Mouse (Mus musculus): Measurements from ENCODE around the gene Ctsa. TPM values are rescaled to one million over a fixed set of nuclear protein-coding genes. Genes with fewer than 3 reads are reported as not detected.

Ctsa gene
- polyA plus RNA-seq (2014; fragmentation: Illumina TruSeq; extraction: RNeasy Lipid Tissue Mini Kit (QIAGEN cat#74804); ENCODE audit: low read depth, low replicate concordance): 30.7 TPM

GRCm38 (mm10) chr2:164832748-164833301 lies at the start of gene Ctsa:
Ctsa (plus strand) TSS chr2:164832873.

GRCm38 (mm10) chr2:164785481-164786387 lies 46.9 kb upstream of the Ctsa start, which contains the start of gene Snx21:
Snx21 (plus strand) TSS chr2:164785823.

GRCm38 (mm10) chr2:164804533-164805331 lies 27.9 kb upstream of the Ctsa start, which contains the start of the genes Acot8 and Zswim3:
Acot8 (minus strand) TSS chr2:164804882.
Zswim3 (plus strand) TSS chr2:164805098.

GRCm38 (mm10) chr2:164822636-164823165 lies 10.0 kb upstream of the Ctsa start, which contains the start of gene Zswim1:
Zswim1 (plus strand) TSS chr2:164822686.

GRCm38 (mm10) chr2:164828437-164828836 lies 4.2 kb upstream of the Ctsa start, which contains the start of gene Spata25:
Spata25 (minus strand) TSS chr2:164828537.

GRCm38 (mm10) chr2:164833314-164833959 lies 764 bp downstream of the Ctsa start, which contains the start of gene Neurl2:
Neurl2 (minus strand) TSS chr2:164833456.

GRCm38 (mm10) chr2:164857101-164857821 lies 24.6 kb downstream of the Ctsa start, which contains the start of gene Pltp:
Pltp (minus strand) TSS chr2:164857711.

GRCm38 (mm10) chr2:164879228-164879567 lies 46.5 kb downstream of the Ctsa start, which contains the start of gene Pcif1:
Pcif1 (plus strand) TSS chr2:164879304.

Other genes with a start within 250 kb of the Ctsa start
- not detected for gene Wfdc6a, start 247.4 kb upstream of the Ctsa start, polyA plus RNA-seq (2014; fragmentation: Illumina TruSeq; extraction: RNeasy Lipid Tissue Mini Kit (QIAGEN cat#74804); ENCODE audit: low read depth, low replicate concordance)
- gene Eppin, start 239.3 kb upstream of the Ctsa start, polyA plus RNA-seq (2014; fragmentation: Illumina TruSeq; extraction: RNeasy Lipid Tissue Mini Kit (QIAGEN cat#74804); ENCODE audit: low read depth, low replicate concordance): not detected
- gene Wfdc6b, start 219.4 kb upstream of the Ctsa start, polyA plus RNA-seq (2014; fragmentation: Illumina TruSeq; extraction: RNeasy Lipid Tissue Mini Kit (QIAGEN cat#74804); ENCODE audit: low read depth, low replicate concordance): not detected
- not detected for gene Wfdc8, start 219.2 kb upstream of the Ctsa start, polyA plus RNA-seq (2014; fragmentation: Illumina TruSeq; extraction: RNeasy Lipid Tissue Mini Kit (QIAGEN cat#74804); ENCODE audit: low read depth, low replicate concordance)
- not detected for gene Wfdc16, start 194.1 kb upstream of the Ctsa start, polyA plus RNA-seq (2014; fragmentation: Illumina TruSeq; extraction: RNeasy Lipid Tissue Mini Kit (QIAGEN cat#74804); ENCODE audit: low read depth, low replicate concordance)
- gene Wfdc10, start 176.8 kb upstream of the Ctsa start, polyA plus RNA-seq (2014; fragmentation: Illumina TruSeq; extraction: RNeasy Lipid Tissue Mini Kit (QIAGEN cat#74804); ENCODE audit: low read depth, low replicate concordance): not detected
- gene Wfdc9, start 176.3 kb upstream of the Ctsa start, polyA plus RNA-seq (2014; fragmentation: Illumina TruSeq; extraction: RNeasy Lipid Tissue Mini Kit (QIAGEN cat#74804); ENCODE audit: low read depth, low replicate concordance): not detected
- not detected for gene Wfdc11, start 158.8 kb upstream of the Ctsa start, polyA plus RNA-seq (2014; fragmentation: Illumina TruSeq; extraction: RNeasy Lipid Tissue Mini Kit (QIAGEN cat#74804); ENCODE audit: low read depth, low replicate concordance)
- not detected for gene Wfdc13, start 147.8 kb upstream of the Ctsa start, polyA plus RNA-seq (2014; fragmentation: Illumina TruSeq; extraction: RNeasy Lipid Tissue Mini Kit (QIAGEN cat#74804); ENCODE audit: low read depth, low replicate concordance)
- gene Spint4, start 134.4 kb upstream of the Ctsa start, polyA plus RNA-seq (2014; fragmentation: Illumina TruSeq; extraction: RNeasy Lipid Tissue Mini Kit (QIAGEN cat#74804); ENCODE audit: low read depth, low replicate concordance): not detected
- not detected for gene Spint5, start 117.6 kb upstream of the Ctsa start, polyA plus RNA-seq (2014; fragmentation: Illumina TruSeq; extraction: RNeasy Lipid Tissue Mini Kit (QIAGEN cat#74804); ENCODE audit: low read depth, low replicate concordance)
- 0.35 TPM for gene Wfdc3, start 86.9 kb upstream of the Ctsa start, polyA plus RNA-seq (2014; fragmentation: Illumina TruSeq; extraction: RNeasy Lipid Tissue Mini Kit (QIAGEN cat#74804); ENCODE audit: low read depth, low replicate concordance)
- 4.6 TPM for gene Dnttip1, start 86.9 kb upstream of the Ctsa start, polyA plus RNA-seq (2014; fragmentation: Illumina TruSeq; extraction: RNeasy Lipid Tissue Mini Kit (QIAGEN cat#74804); ENCODE audit: low read depth, low replicate concordance)
- 2.9 TPM for gene Ube2c, start 63.0 kb upstream of the Ctsa start, polyA plus RNA-seq (2014; fragmentation: Illumina TruSeq; extraction: RNeasy Lipid Tissue Mini Kit (QIAGEN cat#74804); ENCODE audit: low read depth, low replicate concordance)
- gene Tnnc2, start 52.9 kb upstream of the Ctsa start, polyA plus RNA-seq (2014; fragmentation: Illumina TruSeq; extraction: RNeasy Lipid Tissue Mini Kit (QIAGEN cat#74804); ENCODE audit: low read depth, low replicate concordance): 8.5 TPM
- gene Snx21, start 47.0 kb upstream of the Ctsa start, polyA plus RNA-seq (2014; fragmentation: Illumina TruSeq; extraction: RNeasy Lipid Tissue Mini Kit (QIAGEN cat#74804); ENCODE audit: low read depth, low replicate concordance): 3.9 TPM
- gene Acot8, start 28.0 kb upstream of the Ctsa start, polyA plus RNA-seq (2014; fragmentation: Illumina TruSeq; extraction: RNeasy Lipid Tissue Mini Kit (QIAGEN cat#74804); ENCODE audit: low read depth, low replicate concordance): not detected
- gene Zswim3, start 27.8 kb upstream of the Ctsa start, polyA plus RNA-seq (2014; fragmentation: Illumina TruSeq; extraction: RNeasy Lipid Tissue Mini Kit (QIAGEN cat#74804); ENCODE audit: low read depth, low replicate concordance): 1.8 TPM
- 4.4 TPM for gene Zswim1, start 10.2 kb upstream of the Ctsa start, polyA plus RNA-seq (2014; fragmentation: Illumina TruSeq; extraction: RNeasy Lipid Tissue Mini Kit (QIAGEN cat#74804); ENCODE audit: low read depth, low replicate concordance)
- gene Spata25, start 4.3 kb upstream of the Ctsa start, polyA plus RNA-seq (2014; fragmentation: Illumina TruSeq; extraction: RNeasy Lipid Tissue Mini Kit (QIAGEN cat#74804); ENCODE audit: low read depth, low replicate concordance): not detected
- not detected for gene Neurl2, start 583 bp downstream of the Ctsa start, polyA plus RNA-seq (2014; fragmentation: Illumina TruSeq; extraction: RNeasy Lipid Tissue Mini Kit (QIAGEN cat#74804); ENCODE audit: low read depth, low replicate concordance)
- gene Pltp, start 24.8 kb downstream of the Ctsa start, polyA plus RNA-seq (2014; fragmentation: Illumina TruSeq; extraction: RNeasy Lipid Tissue Mini Kit (QIAGEN cat#74804); ENCODE audit: low read depth, low replicate concordance): 0.87 TPM
- 4.0 TPM for gene Pcif1, start 46.4 kb downstream of the Ctsa start, polyA plus RNA-seq (2014; fragmentation: Illumina TruSeq; extraction: RNeasy Lipid Tissue Mini Kit (QIAGEN cat#74804); ENCODE audit: low read depth, low replicate concordance)
- 0.17 TPM for gene Zfp335, start 78.9 kb downstream of the Ctsa start, polyA plus RNA-seq (2014; fragmentation: Illumina TruSeq; extraction: RNeasy Lipid Tissue Mini Kit (QIAGEN cat#74804); ENCODE audit: low read depth, low replicate concordance)
- not detected for gene Mmp9, start 107.9 kb downstream of the Ctsa start, polyA plus RNA-seq (2014; fragmentation: Illumina TruSeq; extraction: RNeasy Lipid Tissue Mini Kit (QIAGEN cat#74804); ENCODE audit: low read depth, low replicate concordance)
- 4.1 TPM for gene Slc12a5, start 127.9 kb downstream of the Ctsa start, polyA plus RNA-seq (2014; fragmentation: Illumina TruSeq; extraction: RNeasy Lipid Tissue Mini Kit (QIAGEN cat#74804); ENCODE audit: low read depth, low replicate concordance)
- 11.4 TPM for gene Ncoa5, start 202.0 kb downstream of the Ctsa start, polyA plus RNA-seq (2014; fragmentation: Illumina TruSeq; extraction: RNeasy Lipid Tissue Mini Kit (QIAGEN cat#74804); ENCODE audit: low read depth, low replicate concordance)
- 0.17 TPM for gene Cd40, start 222.8 kb downstream of the Ctsa start, polyA plus RNA-seq (2014; fragmentation: Illumina TruSeq; extraction: RNeasy Lipid Tissue Mini Kit (QIAGEN cat#74804); ENCODE audit: low read depth, low replicate concordance)